Mouse (Mus musculus) small intestine, adult 2 months (tissue): ENCODE data around the gene Cpsf3.

Source experiments
- CTCF ChIP-seq: fragments of 200-500 bp; IDR thresholded peaks from 2 replicates; pipeline ENCODE4 v1.5.1; 2012; ENCODE audit warnings: low read depth, mild to moderate bottlenecking, control low read depth, inconsistent platforms, low read length, moderate library complexity, mixed read lengths; ENCODE audit not compliant: insufficient replicate concordance, insufficient read length; ENCODE audit errors: extremely low read depth
- POLR2A ChIP-seq: fragments of 200-500 bp; IDR thresholded peaks from 2 replicates; pipeline ENCODE4 v1.6.1; 2012; ENCODE audit warnings: low read depth, mild to moderate bottlenecking, control low read depth, inconsistent platforms, low read length, moderate library complexity

GRCm38 (mm10) chr12:21337171-21337570, 52.0 kb downstream of the Cpsf3 start:
- TF ChIP-seq CTCF = no peak
- TF ChIP-seq POLR2A = no peak
